Mouse (Mus musculus): ENCODE data around the gene Hnrnpl. TPM values are rescaled to one million over a fixed set of nuclear protein-coding genes. Genes with fewer than 3 reads are reported as not detected.

Gene Hnrnpl
- 312 TPM for polyA plus RNA-seq (2014; fragmentation: Illumina TruSeq; extraction: RNeasy Lipid Tissue Mini Kit (QIAGEN cat#74804); ENCODE audit: low read depth, low replicate concordance)

DNA sequence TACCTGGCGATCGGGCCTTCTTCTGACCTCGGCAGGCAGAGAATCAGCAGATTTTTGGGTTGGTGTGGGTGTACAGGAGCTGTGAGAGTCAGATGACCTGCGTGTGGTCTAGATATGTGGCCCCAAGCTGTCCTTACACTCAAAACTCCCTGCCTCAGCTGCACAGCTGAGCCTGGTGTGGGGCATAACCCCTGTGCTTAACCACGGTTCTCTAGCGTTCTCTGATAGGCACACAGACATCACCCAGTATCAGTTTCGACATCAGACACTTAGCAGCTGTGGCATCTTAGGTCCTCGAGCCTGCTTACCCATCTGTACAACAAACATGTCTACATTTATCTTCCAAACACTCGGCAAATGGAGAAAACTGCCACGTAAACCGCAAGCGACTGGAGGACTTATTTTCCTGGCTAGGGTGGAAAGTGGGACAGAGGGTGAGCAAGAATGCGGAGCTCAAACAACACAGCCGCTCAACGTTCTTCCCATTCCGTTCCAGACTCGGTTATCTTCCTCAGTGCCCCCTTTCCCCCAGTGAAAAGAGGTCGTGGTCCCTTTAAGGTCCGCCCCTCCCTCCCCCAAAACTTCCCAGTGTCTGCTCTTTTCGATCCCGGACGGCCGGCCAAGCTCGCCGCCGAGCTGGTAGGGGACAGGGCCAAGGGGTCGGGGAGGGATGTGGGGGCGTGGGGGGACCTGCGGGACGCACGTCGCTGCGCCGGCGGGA, at the start of gene Hnrnpl:
TSS of gene Hnrnpl (plus strand) at position 321 of the 721 bp plus-strand sequence.

DNA sequence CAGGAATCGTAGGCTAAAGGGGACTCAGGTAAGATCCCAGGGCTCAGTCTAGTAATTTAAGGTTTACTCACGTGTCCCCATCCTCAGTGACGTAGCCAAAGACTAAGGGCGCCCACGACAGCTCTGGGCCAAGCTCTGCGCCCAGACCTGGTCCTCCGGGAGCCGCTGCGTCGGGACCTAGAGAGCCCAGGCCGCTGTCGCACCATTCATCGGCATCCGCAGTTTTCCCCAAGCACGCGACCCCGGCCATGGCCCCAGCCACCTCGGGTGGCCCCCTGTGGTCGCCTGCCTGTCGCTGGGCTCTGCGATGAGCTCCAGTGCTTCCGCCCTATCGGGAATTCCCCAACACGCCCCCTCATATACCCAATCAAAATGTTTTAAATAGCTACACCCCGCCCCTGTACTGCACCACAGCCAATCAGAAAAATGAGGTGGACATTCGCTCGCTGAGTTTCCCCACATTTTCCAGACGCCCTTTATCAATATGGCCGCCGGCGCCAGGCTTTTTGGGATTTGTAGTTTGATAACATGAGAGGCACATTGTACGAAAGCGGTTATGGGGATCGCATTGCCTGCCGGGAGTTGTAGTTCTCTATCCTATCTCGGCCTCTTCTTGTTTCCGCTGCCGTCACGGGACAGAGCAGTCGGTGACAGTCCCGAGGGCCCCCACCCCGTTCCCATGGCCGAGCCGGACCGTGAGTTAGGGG, 42.0 kb upstream of the Hnrnpl start, which contains the start of gene Sirt2:
TSS of gene Sirt2 (plus strand) at position 563 of the 707 bp plus-strand sequence.

DNA sequence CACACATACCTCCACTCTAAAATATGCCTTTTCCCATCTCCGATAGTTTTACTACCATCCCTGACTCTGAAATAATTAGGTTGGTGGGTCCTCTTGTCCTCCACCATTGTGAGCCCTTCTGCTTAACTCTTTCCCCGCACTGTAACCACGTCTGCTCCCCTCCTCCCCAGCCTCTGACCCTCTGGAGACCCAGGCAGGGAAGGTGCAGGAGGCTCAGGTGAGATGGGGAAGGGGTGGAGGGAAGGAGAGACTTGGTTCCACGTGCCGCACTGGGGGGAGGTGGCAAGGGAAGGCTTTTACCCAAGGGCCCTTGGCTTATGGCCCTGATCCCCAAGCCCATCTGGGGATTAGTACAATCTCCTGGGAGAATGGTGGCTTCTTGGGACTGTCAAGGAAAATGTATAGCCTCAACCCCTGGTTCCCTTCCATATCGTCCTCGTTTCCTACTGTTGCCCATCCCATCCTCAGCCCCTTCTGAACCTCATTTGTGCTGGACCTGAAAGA, 40.8 kb upstream of the Hnrnpl start, which contains the start of gene Nfkbib:
TSS of gene Nfkbib (minus strand) at position 51 of the 504 bp plus-strand sequence.

DNA sequence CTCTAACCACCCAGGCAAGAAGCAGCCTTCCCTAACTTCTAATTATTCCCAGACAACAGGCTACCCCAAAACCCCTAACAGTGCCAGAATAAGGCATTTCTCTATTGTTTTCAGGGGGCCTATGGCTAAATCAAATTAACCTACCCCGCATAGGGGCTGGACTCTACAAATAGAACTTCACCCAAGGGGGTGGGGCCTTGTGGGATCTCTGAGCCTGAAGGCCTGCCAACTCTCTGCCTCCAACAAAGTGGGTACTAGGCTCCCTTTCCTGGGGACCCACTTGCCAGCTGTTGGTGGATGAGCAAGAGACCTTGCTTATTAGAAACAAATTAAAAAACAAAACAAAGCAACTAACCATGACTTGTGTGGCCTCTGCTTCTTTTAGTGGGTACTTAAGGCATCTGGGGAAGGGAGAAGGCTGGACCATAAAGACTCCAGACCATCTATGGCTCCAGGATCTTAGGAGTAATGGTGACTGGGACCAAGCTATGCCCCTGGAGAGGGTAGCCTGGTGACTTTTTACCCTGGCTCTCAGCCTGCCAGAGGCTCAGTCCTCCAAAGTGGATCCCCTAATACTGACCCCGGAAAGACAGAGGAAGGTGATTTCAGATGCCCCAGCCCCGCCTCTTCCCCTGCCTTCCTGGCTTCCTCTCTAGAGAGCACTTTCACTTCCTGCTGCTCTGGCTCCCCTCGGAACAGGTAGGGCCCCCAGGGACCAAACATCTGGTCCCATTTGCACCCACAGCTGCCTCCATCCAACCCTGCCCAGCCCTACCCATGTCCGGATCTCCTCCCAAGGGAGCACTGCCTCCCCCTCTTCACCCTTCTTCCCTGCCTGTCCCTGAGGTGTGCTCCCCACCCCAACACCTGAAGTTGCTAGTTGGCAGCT, 19.8 kb upstream of the Hnrnpl start, which contains the start of gene Rinl:
TSS of gene Rinl (plus strand) at position 663 of the 889 bp plus-strand sequence.

DNA sequence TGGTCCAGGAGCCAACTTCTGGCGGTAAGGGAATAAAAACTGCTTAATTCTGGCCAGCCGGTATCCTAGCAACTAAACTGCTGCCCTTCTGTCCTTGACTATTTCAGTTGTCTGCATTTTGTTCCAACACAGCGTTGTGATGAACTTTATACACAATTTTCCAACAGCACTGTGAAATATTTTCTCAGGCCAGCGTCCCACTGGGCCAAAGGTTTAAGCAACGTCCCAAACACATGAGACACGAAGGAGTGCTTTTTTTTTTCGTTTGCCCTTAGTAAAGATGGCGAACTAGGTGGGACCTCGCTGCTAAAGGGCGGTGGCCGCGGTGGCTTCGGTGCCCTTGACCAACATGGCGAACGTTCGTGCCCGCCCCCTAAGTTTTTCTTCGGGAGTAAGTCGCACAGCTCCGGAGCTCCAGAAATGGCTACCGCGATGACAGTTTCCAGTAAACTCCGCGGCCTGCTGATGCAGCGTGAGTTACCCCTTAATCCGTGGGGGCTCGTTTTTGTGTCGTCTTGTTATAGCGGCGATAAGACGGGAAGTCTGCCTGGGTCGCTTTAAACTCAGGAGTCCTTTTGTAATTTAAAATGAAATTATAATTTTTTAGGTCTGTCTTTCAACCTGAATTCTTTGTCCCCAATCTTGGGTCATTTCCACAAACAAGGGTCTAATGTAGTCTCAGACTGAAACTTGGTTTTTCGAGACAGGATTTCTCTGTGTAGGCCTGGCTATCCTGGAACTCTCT, 16.8 kb downstream of the Hnrnpl start, which contains the start of gene Ech1:
TSS of gene Ech1 (plus strand) at position 277 of the 745 bp plus-strand sequence.

DNA sequence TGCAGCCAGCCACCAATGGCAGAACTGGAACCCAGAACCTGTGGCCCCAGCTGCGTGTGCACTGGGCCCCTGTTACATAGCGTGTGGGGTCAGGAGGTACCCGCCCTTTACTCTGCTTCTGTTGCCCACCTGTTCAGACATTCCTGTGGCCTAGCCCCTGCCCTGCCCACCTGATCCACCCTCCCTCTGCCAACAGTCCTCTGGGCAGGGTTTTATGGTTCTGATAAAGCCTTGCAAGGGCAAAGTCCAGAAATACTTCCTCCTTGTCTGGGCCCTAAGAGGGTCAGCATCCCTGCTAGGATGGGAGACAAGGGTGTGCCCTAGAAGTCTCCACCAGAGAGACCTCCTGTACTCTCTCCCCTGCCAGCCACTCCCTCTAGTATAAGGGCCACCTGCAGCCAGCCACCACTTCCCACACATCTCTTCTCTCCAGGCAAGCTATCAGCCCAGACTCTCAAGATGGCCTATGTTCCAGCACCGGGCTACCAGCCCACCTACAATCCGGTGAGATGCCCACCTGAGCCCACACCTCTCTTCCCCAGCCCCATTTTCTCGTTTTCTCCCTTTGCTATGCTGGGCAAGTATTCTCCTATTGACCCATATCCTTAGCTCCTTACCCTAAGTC, 25.5 kb downstream of the Hnrnpl start, which contains the start of gene Lgals4:
TSS of gene Lgals4 (plus strand) at position 132 of the 625 bp plus-strand sequence.

DNA sequence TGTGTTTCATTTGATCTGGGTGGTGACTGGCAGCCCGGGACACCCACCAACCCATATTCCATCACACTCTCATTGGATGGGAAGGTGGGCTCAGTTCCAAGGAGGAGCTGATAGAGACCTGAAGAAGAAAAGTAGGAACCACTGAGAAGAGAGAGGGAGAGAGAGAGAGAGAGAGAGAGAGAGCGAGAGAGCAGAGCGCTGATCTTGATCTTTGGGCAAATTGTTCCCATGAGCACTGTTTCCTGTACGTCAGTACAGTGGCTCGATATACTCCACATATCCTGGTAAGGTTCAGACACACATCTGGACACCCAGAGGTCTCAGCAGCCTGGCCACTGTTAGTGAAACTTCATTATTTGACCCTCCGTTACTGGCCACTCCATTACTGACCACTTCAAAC, 55.2 kb downstream of the Hnrnpl start, which contains the start of gene Lgals7:
TSS of gene Lgals7 (plus strand) at position 314 of the 400 bp plus-strand sequence.

Other genes starting within 250 kb of the Hnrnpl start
- gene Samd4b, start 210.4 kb upstream of the Hnrnpl start, polyA plus RNA-seq (2014; fragmentation: Illumina TruSeq; extraction: RNeasy Lipid Tissue Mini Kit (QIAGEN cat#74804); ENCODE audit: low read depth, low replicate concordance): 17.6 TPM
- gene Pak4, start 210.4 kb upstream of the Hnrnpl start, polyA plus RNA-seq (2014; fragmentation: Illumina TruSeq; extraction: RNeasy Lipid Tissue Mini Kit (QIAGEN cat#74804); ENCODE audit: low read depth, low replicate concordance): 2.2 TPM
- not detected for gene Acp7, start 177.2 kb upstream of the Hnrnpl start, polyA plus RNA-seq (2014; fragmentation: Illumina TruSeq; extraction: RNeasy Lipid Tissue Mini Kit (QIAGEN cat#74804); ENCODE audit: low read depth, low replicate concordance)
- 0.29 TPM for gene Fbxo27, start 115.7 kb upstream of the Hnrnpl start, polyA plus RNA-seq (2014; fragmentation: Illumina TruSeq; extraction: RNeasy Lipid Tissue Mini Kit (QIAGEN cat#74804); ENCODE audit: low read depth, low replicate concordance)
- 0.64 TPM for gene Fbxo17, start 91.7 kb upstream of the Hnrnpl start, polyA plus RNA-seq (2014; fragmentation: Illumina TruSeq; extraction: RNeasy Lipid Tissue Mini Kit (QIAGEN cat#74804); ENCODE audit: low read depth, low replicate concordance)
- 35.0 TPM for gene Mrps12, start 66.7 kb upstream of the Hnrnpl start, polyA plus RNA-seq (2014; fragmentation: Illumina TruSeq; extraction: RNeasy Lipid Tissue Mini Kit (QIAGEN cat#74804); ENCODE audit: low read depth, low replicate concordance)
- 0.29 TPM for gene Sars2, start 66.5 kb upstream of the Hnrnpl start, polyA plus RNA-seq (2014; fragmentation: Illumina TruSeq; extraction: RNeasy Lipid Tissue Mini Kit (QIAGEN cat#74804); ENCODE audit: low read depth, low replicate concordance)
- not detected for gene Ccer2, start 52.4 kb upstream of the Hnrnpl start, polyA plus RNA-seq (2014; fragmentation: Illumina TruSeq; extraction: RNeasy Lipid Tissue Mini Kit (QIAGEN cat#74804); ENCODE audit: low read depth, low replicate concordance)
- 19.5 TPM for gene Sirt2, start 41.8 kb upstream of the Hnrnpl start, polyA plus RNA-seq (2014; fragmentation: Illumina TruSeq; extraction: RNeasy Lipid Tissue Mini Kit (QIAGEN cat#74804); ENCODE audit: low read depth, low replicate concordance)
- gene Nfkbib, start 41.0 kb upstream of the Hnrnpl start, polyA plus RNA-seq (2014; fragmentation: Illumina TruSeq; extraction: RNeasy Lipid Tissue Mini Kit (QIAGEN cat#74804); ENCODE audit: low read depth, low replicate concordance): 0.47 TPM
- gene Rinl, start 19.6 kb upstream of the Hnrnpl start, polyA plus RNA-seq (2014; fragmentation: Illumina TruSeq; extraction: RNeasy Lipid Tissue Mini Kit (QIAGEN cat#74804); ENCODE audit: low read depth, low replicate concordance): 0.87 TPM
- 31.1 TPM for gene Ech1, start 16.7 kb downstream of the Hnrnpl start, polyA plus RNA-seq (2014; fragmentation: Illumina TruSeq; extraction: RNeasy Lipid Tissue Mini Kit (QIAGEN cat#74804); ENCODE audit: low read depth, low replicate concordance)
- gene Lgals4, start 25.3 kb downstream of the Hnrnpl start, polyA plus RNA-seq (2014; fragmentation: Illumina TruSeq; extraction: RNeasy Lipid Tissue Mini Kit (QIAGEN cat#74804); ENCODE audit: low read depth, low replicate concordance): 2.7 TPM
- not detected for gene Lgals7, start 55.3 kb downstream of the Hnrnpl start, polyA plus RNA-seq (2014; fragmentation: Illumina TruSeq; extraction: RNeasy Lipid Tissue Mini Kit (QIAGEN cat#74804); ENCODE audit: low read depth, low replicate concordance)
- not detected for gene Capn12, start 72.9 kb downstream of the Hnrnpl start, polyA plus RNA-seq (2014; fragmentation: Illumina TruSeq; extraction: RNeasy Lipid Tissue Mini Kit (QIAGEN cat#74804); ENCODE audit: low read depth, low replicate concordance)
- 31.7 TPM for gene Actn4, start 153.8 kb downstream of the Hnrnpl start, polyA plus RNA-seq (2014; fragmentation: Illumina TruSeq; extraction: RNeasy Lipid Tissue Mini Kit (QIAGEN cat#74804); ENCODE audit: low read depth, low replicate concordance)
- 8.5 TPM for gene Eif3k, start 173.3 kb downstream of the Hnrnpl start, polyA plus RNA-seq (2014; fragmentation: Illumina TruSeq; extraction: RNeasy Lipid Tissue Mini Kit (QIAGEN cat#74804); ENCODE audit: low read depth, low replicate concordance)
- gene Map4k1, start 173.5 kb downstream of the Hnrnpl start, polyA plus RNA-seq (2014; fragmentation: Illumina TruSeq; extraction: RNeasy Lipid Tissue Mini Kit (QIAGEN cat#74804); ENCODE audit: low read depth, low replicate concordance): not detected